Mouse (Mus musculus) lung, postnatal 25 days (tissue): ENCODE results near the gene Vps35l.

Experiments
- DNase-seq: peaks from one replicate; pipeline ENCODE4 v3.0.0; 2022; ENCODE audit warnings: low spot score

Vps35l gene

DNA sequence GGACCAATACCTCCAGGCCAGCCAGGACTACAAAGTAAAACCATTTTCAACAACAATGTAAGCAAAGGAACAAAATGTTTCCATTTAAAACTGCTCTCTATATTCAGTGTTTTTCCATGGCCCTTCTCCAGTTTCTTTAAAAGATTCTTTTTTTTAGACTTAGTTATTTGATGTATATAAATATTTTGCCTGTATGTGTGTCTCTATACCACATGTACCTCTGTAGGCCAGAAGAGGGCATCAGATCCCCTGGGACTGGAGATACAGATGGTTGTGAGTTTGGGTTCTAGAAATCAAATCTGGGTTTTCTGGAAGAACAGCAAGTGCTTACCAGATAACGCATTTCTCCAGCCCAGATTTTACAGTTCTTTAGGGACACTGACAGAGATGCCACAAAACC lies 1.3 kb upstream of the Vps35l start:
- DNase-seq = no peak

DNA sequence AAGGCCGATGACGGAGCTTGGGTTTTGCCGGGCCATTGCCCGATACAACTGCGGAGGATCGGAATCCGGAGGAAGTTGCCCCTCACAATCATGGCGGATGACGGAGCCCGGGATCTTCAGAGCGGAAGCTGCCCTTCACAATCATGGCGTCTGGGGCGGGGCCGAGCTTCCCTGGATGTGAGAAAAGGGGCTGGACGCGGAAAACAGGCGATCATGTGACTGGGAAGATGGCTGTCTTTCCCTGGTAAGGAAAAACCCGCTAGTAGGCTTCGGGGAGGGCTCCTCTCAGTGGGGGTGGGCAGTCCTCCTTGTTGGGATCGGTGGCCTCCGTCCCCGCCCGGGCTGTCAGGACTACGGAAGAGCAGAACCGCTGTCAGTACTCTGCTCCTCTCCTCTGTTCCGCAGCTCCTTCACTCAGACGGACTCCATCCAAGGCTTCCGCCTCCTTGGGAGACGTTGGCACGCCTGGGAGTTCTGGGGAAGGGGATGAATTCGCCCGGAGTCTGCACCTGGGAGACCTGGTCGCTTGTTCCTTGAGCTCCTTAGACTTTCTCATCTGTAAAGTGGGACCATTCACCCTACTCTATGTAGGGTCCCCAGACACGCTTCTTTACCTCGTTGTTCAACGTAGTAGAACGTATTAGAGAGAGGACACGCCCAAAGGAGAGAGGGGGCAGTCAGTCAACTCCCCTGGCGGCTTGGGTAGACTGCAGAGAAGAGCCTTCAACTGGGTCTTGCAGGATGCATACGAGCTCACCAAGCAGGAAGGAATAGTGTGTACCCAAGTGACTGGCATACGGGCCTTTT lies 709 bp downstream of the Vps35l start:
- peak; percentile 97 for DNase-seq

DNA sequence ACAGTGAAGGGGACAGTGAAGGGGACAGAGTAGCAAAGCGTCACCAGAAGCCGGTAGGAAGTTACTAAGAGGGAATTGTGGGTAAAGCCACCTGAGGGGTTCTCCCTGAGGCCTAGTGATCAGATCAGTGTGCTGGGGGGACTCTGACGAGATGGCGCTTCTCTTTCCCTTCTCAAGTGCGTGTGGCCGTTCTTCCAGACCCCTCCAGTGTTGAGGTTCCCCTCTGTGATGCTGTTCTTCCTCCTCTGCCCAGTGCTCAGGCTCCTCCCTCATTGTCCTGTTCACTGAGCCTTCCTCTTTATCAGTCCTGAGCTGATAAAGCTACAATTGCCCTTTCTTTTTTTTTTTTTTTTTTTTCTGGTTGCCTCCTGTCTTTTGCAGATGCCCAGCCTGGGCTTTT lies 2.3 kb downstream of the Vps35l start:
- no peak for DNase-seq

DNA sequence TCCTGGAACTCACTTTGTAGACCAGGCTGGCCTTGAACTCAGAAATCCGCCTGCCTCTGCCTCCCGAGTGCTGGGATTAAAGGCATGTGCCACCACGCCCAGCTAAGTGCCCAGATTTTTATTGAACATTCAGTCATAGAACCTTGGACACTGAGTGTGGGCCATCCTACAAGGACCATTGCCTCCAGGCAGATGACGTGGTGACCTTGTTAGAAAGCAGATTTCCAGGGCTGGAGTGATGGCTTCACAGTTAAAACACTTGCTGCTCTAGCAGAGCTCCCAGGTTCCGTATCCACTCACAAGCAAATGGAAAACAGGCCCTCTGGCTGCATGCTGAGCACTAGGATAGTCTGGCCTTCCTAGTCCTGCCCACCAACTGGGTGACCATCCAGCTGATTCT lies 4.7 kb downstream of the Vps35l start:
- DNase-seq = no peak

DNA sequence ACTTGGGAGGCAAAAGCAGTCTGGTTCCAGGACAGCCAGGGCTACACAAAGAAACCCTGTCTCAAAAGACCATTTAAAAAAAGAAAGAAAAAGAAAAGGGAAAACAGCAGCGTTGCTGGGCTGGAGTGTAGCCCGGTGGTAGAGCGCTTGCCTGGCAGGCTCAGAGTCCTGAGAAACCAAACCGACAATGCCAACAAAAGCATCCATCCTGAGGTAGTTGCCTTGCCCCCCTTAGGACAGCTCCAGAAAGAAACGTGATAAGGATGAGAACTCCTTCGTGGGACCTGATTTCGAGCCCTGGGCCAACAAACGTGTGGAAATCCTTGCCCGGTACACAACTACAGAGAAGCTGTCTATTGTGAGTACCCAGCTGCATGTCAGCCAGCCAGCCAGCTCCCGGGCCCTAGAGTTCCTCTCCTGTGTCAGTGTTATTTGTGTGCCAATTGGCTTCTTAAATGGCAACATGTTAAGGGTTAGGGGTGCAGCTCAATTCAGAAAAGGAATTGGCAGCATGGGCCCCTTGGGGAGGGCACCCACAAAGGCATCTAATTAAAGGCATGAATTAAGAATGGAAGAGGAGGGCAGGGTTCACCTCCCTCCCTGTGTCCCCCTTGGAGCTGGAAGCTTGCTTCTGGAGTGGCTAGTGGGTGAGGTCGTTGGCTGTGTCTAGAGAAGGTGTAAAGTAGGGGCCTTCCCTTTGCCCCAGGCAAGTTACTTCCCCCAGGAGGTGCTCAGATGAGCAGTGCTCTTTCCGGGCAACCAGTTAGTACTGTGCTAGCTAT lies 8.1 kb downstream of the Vps35l start:
- DNase-seq = no peak

DNA sequence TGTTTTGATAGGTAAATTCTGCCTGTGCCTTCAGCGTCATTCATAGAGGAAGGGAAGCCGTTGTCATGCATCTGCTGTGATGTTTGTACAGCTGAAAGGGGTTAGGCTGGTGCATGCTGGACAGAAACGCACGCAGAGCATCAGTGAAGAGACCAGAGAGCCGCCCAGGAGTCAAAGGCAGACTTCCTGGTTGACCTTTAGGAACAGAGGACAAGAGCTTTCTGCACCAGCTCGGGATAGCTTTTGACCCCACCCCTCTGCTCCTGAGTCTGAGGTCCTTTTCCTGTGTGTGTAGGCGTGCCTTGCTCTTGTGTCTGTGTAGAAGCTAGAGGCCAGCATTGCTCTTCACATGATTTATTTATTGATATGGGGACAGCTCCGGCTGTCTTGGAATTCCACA lies 9.7 kb downstream of the Vps35l start:
- no peak for DNase-seq

DNA sequence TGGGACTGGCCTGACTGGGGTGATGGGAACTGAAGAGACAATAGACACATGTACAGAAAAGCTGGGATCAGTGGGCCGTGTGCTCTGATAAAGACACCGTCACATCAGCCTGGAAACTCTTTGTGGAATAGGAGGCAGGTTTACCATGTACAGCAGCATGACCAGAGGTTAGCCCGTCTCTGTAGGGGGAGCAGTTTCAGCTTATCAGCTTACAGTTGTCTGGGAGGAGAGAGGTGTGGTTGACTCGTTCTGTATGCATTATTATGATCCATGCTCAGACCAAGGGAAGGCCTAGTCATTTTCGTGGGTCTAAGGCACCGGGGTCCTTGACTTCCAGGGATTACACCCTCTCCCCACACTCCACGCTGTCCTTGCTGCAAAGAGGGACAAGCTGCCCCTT lies 11.6 kb downstream of the Vps35l start:
- no peak for DNase-seq

DNA sequence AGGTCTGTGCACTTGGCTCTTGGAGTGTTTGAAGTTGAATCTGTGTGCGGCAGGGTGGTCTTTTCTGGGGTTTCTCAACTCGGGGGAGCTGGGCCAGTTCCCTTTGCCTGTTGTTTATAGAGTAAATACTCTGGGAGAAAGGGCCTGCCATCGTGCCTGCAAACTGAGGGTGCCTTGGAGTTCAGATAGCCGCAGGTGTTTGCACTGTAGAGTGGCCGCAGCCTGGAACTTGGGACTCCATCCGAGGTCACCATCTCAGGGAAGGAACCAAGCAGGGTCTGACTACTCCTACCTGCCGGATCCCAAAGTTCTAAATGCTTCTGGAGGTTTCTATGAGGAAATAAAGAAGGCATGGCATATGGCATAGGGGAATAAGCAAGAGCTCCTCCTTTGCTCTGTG lies 15.7 kb downstream of the Vps35l start:
- DNase-seq = peak; percentile 40

DNA sequence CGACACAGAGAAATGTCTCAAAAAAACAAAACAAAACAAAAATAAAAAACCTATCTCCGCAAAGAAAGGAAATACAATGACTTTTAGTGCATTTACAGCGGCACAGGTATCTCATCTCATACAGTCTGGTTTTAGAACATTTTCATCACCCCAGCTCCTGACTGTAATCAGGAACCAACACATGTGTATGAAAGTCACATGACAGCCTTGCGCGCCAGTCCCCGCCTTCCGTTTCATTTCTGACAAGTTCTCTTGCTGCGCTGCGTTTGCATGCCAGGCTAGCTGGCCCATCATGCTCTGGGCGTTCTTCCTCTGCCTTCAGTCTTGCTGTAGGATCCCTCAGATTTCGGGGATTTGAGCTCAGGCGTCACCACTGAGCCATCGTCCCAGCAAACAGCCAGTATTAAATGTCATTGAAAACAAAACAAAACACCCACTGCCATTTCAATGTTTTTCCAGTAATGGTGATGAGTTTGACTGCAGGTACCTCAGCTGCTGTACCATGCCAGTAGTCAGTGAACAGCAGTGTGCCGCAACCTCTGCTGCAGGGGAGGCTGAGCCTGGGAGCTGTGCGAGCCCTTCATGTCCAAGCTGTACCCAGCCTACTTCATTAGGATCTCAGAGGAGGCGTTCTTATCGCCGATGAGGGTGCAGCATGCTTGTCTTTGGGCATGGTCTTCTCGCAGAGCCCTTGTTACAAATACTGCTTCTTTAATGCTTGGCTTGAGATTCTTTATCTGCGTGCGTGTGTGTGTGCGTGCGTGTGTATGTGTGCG lies 16.7 kb downstream of the Vps35l start:
- DNase-seq = no peak

DNA sequence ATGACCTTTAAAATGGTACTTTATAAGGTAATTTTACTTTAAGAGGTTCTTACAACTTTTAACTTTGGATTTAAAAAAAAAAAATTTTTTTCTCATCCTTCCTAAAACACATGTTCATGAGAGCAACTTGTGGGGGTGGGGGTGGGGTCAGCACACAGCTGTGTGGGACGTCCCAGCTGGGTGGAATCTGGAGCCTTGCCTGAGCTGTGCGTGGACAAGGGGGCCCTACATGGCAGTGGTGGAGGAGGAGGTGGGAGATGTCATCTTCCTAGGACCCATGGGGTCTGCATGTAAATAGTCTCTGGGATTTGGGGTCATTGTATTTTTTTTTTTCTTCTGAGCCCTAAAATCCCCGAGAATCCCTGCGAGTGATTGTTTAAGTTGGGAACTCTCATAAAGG lies 18.3 kb downstream of the Vps35l start:
- DNase-seq = no peak

DNA sequence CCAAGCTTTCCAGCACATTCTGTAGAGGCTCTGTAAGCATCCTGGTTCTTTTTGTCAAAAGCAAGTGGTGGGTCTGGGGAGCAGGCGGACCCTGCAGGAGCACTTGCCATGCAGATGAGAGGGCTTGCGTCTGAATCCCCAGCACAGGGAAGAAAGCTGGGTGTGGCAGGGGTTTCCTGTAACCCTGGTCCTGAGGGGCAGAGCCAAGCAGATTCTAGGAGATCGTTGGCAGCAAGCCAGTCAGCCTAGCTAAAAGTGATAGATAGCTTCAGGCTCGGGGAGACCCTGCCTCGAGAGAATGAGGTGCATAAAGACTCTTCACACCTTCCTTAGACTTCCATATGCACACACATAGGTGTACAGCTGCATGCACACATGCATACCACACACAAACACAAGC lies 19.3 kb downstream of the Vps35l start:
- no peak for DNase-seq

DNA sequence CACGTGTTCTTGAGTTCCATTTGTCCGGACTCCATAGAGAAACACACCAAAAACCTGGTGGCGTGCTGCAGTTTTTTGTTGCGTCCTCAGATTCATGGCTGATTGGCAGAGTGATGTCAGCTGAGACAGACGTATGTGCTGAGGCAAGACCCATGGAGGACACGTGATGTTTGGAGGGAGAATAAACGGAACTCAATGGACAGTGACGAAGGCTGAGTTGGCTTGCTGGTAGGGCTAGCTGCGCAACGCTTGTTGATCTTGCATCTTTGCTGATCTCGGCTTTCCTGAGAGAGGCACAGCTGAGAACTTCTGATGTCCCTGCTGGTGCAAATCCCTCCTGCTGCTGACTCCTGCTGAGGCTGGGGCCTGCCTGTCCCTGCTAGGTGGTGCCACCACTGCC lies 23.9 kb downstream of the Vps35l start:
- no peak for DNase-seq

DNA sequence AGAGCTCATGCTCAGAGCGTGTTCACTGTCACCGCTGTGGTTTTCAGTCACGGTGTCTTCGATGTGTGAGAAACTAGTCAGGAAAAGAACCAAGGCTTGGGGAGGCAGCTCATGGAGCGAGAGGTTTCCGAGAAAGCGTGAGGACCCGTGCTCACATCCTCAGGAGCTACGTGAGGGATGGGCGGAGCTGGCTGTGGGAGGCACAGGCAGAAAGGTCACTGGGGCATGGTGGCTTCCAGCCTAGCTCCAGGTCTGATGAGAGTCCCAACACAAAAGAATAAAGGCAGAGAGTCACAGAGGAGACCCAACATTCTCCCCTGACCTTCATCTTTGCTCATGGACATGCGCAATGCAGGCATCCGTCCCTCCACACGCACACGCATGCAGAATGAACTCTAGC lies 24.7 kb downstream of the Vps35l start:
- DNase-seq = no peak

DNA sequence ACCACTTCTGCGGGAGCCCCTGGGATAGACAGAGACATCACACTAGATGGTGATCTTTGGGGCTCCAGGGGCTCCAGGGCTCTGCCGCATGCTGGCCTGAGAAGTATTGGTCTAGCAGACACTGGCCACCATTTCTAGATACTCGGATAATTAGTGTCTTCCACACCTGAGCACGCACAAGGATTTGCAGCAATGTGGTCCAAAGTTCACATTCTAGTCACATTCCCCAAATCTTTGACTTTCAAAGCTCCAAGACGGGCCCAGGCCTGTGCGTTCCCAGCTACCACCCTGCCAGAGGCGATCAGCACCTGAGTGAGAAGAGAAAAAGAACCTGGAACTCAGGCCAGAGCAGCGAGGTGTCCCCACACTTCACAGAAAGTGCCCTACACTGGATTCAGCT lies 25.6 kb downstream of the Vps35l start:
- DNase-seq = no peak

DNA sequence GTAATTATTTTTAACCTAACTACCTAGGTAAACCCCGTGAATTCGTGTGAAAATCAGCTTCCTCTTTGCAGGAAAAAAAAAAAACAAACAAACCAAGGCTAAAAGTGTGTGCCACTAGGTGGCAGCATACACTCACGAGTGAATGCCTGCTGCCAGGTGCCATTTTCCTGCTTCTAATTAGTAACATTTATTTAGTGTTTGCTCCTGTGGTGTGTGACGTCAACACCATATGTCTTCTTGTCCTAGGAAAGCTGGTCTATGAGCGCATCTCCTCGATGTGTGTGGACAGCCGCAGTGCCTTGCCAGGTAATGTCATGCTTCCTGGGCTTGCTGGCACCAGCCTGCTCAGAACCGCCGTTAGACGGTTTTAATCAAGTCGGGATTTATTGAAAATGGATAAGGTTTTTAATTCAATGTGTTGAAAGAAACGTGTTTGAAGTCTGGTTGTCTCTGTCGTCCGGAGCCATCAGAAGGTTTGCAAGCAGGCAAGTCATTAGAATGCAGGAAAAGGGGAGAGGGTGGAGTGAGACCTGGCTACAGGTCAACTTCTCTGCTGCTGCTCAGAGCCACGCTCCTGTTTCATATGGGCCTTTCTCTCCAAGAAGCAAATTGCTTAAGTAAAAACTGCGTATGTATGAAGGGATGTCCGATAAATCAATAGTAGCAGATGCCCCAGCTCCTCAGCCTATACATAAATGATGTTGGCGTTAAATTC lies 26.2 kb downstream of the Vps35l start:
- peak; percentile 48 for DNase-seq

DNA sequence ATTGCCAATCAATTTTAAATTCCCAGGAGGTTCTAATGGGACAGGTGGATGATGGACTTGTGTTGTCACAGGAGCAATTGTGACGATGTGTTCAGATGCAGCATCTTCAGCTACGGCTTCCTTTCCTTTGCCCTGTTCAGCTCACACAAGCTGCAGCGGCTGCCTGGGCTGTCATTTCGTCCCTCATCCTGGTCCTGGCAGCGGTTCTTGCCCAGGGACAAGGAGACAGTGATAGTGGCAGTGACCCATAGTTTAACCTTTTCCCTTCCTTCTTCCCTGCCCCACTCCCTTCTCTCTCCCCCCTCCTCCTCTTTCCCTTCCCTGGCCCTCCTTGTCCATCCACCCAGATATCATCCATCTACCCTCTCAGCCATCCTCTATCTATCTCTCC lies 26.8 kb downstream of the Vps35l start:
- no peak for DNase-seq

DNA sequence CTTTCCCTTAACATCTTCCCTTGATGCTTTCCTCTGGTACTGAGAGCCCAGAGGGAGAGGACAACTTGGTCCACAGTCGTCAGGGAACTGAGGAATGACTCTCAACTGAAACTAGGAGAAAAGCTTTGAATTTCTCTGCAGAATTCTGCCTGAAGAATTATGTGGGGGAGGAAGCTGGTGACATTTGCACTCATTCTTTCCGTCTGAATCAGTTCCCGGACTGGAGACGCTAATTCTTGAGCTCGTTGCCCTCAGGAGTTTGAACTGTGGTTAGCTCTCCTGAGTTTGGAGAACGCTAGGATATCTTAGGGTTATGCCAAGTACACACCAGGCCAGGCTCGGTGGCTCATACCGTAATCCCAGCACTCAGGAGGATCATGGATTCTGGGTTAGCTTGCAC lies 29.2 kb downstream of the Vps35l start:
- no peak for DNase-seq

DNA sequence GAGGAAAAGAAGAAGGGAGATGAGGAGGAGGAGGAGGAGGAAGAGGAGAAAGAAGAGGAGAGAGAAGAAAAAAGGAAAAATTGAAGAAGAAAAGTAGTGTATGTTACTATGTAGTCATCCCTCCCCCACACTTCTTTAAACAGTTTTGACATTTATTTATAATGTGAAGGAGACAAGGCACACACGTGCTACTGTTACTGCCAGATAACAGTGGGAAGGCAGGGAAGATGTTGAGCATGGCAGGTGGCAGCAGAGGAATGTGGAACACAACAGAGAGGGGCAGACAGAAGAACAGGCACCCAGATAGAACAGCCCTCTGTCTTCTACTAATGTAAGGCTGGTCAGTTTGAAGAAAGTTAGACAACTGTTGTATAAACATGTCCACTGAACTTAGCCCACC lies 29.6 kb downstream of the Vps35l start:
- DNase-seq = no peak

DNA sequence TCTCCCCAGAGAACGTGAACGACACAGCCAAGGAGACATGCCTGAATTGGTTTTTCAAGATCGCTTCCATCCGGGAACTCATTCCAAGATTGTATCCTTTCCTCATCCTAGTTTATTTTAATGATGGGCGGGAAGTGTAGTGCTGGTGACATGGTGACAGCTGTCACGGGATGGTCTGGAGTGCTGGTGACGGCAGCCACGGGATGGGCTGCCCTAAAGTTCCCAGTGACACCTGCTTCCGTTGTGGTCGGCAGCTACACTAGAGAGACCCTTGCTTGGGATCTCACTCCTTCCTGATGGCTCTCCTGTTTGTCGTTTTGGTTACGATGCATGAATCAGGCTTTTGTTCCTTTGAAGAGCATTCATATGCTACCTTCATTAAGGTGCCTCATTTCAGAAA lies 33.0 kb downstream of the Vps35l start:
- no peak for DNase-seq

DNA sequence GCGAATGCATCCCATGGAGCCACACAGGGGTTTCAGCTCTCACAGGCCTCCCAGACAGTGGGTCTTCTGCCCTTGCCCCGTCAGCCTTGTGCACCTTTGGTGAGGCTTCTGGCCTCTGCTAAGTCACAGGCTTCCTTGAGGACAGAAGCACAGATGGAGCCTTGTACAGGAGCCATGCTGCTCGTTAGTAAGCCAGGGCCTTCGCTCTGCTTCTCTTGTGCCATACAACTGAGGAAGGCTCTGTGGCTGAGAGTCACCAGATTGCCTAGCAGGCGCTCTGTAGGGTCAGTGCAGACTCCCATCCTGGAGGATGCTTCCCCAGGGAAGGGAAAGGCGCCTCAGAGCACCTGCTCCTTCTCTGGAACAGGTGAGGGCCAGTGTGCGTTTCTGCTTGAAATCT lies 36.0 kb downstream of the Vps35l start:
- no peak for DNase-seq

DNA sequence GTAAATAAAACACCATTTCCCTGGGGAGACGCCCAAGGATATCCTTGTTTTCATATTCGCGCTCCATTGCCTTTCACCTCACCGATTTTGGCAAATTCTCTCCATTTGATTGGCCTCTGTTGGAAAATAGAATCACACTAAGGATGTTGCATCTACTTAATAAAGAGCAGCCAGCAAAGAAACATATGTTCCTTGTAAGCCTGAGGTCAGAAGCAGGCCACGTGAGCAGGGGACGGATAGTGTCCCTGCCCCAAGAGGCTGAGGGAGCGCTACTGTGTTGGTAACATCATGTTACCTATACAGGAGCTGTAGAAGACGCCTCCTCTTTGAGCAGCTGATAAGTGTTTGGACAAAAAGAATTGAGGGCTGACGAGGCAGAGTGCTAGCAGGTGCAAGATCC lies 36.5 kb downstream of the Vps35l start:
- DNase-seq = no peak
